Mouse (Mus musculus): ENCODE measurements around the gene Dnttip1. TPM values are rescaled to one million over a fixed set of nuclear protein-coding genes. Genes with fewer than 3 reads are reported as not detected.

Dnttip1 gene
- total and polyA plus RNA-seq, 3 experiments: 20.6 to 59.9 TPM; not detected in 1

DNA sequence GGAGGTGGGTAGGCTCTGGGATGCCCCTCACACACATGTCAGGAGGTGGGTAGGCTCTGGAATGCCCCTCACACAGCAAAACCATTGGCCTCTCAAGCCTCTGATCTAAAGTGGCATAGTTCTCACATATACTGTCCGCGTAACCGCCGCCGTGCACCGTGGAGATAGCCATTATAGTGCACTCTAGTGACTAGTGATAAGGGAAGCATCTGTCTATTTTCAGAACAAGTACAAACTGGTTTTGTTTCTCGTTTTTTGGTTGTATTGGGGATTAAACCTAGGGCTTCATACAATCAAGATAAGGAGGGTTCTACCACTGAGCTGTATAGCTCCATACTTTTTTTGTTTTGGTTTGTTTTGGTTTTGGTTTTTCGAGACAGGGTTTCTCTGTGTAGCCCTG lies 70.0 kb downstream of the Dnttip1 start:
- H3K9ac ChIP-seq (ENCODE audit: control insufficient read depth, low read depth, low read length, poor library complexity, severe bottlenecking): peak overlapping the region; percentile 41
- peak; percentile 82 for DNase-seq (ENCODE audit: low read depth, low spot score)

DNA sequence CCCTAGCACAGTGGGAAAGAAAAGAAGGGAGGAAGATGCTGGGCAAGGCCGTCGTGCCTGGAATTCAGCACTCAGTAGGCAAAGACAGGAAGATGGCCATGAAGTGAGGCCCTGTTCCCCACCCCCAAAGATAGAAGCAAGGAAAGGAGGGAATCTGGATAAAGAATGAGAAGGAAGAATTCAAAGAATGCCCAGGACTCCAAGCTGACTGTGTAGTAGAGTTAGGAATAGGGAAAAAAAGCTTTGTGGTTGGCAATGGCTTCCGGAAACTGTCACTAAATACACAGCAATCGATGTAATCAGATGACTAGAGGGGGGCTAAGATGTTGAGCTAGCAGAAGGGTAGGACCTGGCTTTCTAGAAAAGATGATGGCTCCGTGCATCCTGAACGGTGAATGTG lies 71.4 kb downstream of the Dnttip1 start:
- Histone ChIP-seq H3K79me2 (ENCODE audit: control insufficient read depth, insufficient read depth, low read length, poor library complexity) (no peaks in the 10 kb centered on the region), H3K9ac (ENCODE audit: control insufficient read depth, low read depth, low read length, poor library complexity, severe bottlenecking) (no peak overlapping the region), H3K4me3 (ENCODE audit: control insufficient read depth in 1 of 2, insufficient read depth in 1 of 2, low read depth in 2 of 2, low read length in 2 of 2) (no peak overlapping the region), H3K36me3 (ENCODE audit: control insufficient read depth in 1 of 2, insufficient read depth in 2 of 2, low read length in 2 of 2) (peaks cover 0 to 10% of the 10 kb centered on the region in 2 experiments; a peak in 2 of 4 replicates), H3K4me1 (ENCODE audit: control insufficient read depth in 1 of 2, insufficient read depth in 2 of 2, low read length in 2 of 2) (peaks cover 6 to 16% of the 10 kb centered on the region in 2 experiments), H3K27me3 (ENCODE audit: control insufficient read depth in 1 of 2, insufficient read depth in 2 of 2, low read length in 2 of 2) (no peaks in the 10 kb centered on the region), H3K27ac (ENCODE audit: control insufficient read depth, low read depth, low read length) (no peak overlapping the region), H3K9me3 (replicated peaks; ENCODE audit: insufficient read depth, low read length) (no peaks in the 10 kb centered on the region)
- TF ChIP-seq UBTF (IDR thresholded peaks at IDR 0.05; ENCODE audit: borderline replicate concordance, insufficient read depth, low read depth, low read length): no peak
- TF ChIP-seq KAT2A (conservative IDR thresholded peaks at IDR 0.05; ENCODE audit: low read depth, low read length): no peak
- no peak for TF ChIP-seq NRF1 (IDR thresholded peaks at IDR 0.05; ENCODE audit: insufficient read depth, low read depth, low read length, poor library complexity, severe bottlenecking)
- TF ChIP-seq USF1 (IDR thresholded peaks at IDR 0.05; ENCODE audit: low read depth, low read length): no peak
- no peak for TF ChIP-seq MYB (IDR thresholded peaks at IDR 0.05; ENCODE audit: low read depth, low read length)
- TF ChIP-seq MAX (IDR thresholded peaks at IDR 0.05; ENCODE audit: low read length): no peak
- no peak for TF ChIP-seq RAD21 (IDR thresholded peaks at IDR 0.05; ENCODE audit: low read depth, low read length)
- no peak for TF ChIP-seq GATA1 (IDR thresholded peaks at IDR 0.05; ENCODE audit: low read depth, low read length)
- no peak for TF ChIP-seq JUND (IDR thresholded peaks at IDR 0.05; ENCODE audit: low read depth, low read length)
- no peak for TF ChIP-seq ZMIZ1 (IDR thresholded peaks at IDR 0.05; ENCODE audit: low read depth, low read length)
- DNase-seq (ENCODE audit: low read depth, low spot score): no peak

More for the DNA sequence above, 70.0 kb downstream of the Dnttip1 start:
- Histone ChIP-seq H3K79me2 (ENCODE audit: control insufficient read depth, insufficient read depth, low read length, poor library complexity) (no peaks in the 10 kb centered on the region), H3K4me3 (ENCODE audit: control insufficient read depth in 1 of 2, insufficient read depth in 1 of 2, low read depth in 2 of 2, low read length in 2 of 2) (peak overlapping the region; percentile 37 to 42), H3K9me3 (replicated peaks; ENCODE audit: insufficient read depth, low read length) (no peaks in the 10 kb centered on the region), H3K27ac (ENCODE audit: control insufficient read depth, low read depth, low read length) (peak overlapping the region; percentile 80), H3K36me3 (ENCODE audit: control insufficient read depth in 1 of 2, insufficient read depth in 2 of 2, low read length in 2 of 2) (peaks cover 0 to 7% of the 10 kb centered on the region in 2 experiments; a peak in 2 of 4 replicates), H3K4me1 (ENCODE audit: control insufficient read depth in 1 of 2, insufficient read depth in 2 of 2, low read length in 2 of 2) (peaks cover 6 to 10% of the 10 kb centered on the region in 2 experiments), H3K27me3 (ENCODE audit: control insufficient read depth in 1 of 2, insufficient read depth in 2 of 2, low read length in 2 of 2) (no peaks in the 10 kb centered on the region)
- TF ChIP-seq SIN3A (IDR thresholded peaks at IDR 0.05; ENCODE audit: low read length) (no peak; the same call in 1 of the 2 replicates), NRF1 (IDR thresholded peaks at IDR 0.05; ENCODE audit: insufficient read depth, low read depth, low read length, poor library complexity, severe bottlenecking) (no peak), GATA1 (IDR thresholded peaks at IDR 0.05; ENCODE audit: low read depth, low read length) (peak; percentile 86), POLR2A (IDR thresholded peaks at IDR 0.05; ENCODE audit: control insufficient read depth in 1 of 2, insufficient read depth in 1 of 2, low read depth in 1 of 2, low read length in 2 of 2, poor library complexity in 1 of 2) (no peak), SMC3 (IDR thresholded peaks at IDR 0.05; ENCODE audit: low read depth, low read length) (no peak), CHD2 (IDR thresholded peaks at IDR 0.05; ENCODE audit: low read length) (no peak), ZKSCAN1 (IDR thresholded peaks at IDR 0.05; ENCODE audit: low read depth, low read length) (no peak), TCF12 (IDR thresholded peaks at IDR 0.05; ENCODE audit: low read depth, low read length) (peak; percentile 74), RAD21 (IDR thresholded peaks at IDR 0.05; ENCODE audit: low read depth, low read length) (no peak), MEF2A (IDR thresholded peaks at IDR 0.05; ENCODE audit: extremely low read depth, insufficient replicate concordance, low read depth, low read length, poor library complexity, severe bottlenecking) (peak; percentile 83; the same call in 1 of the 2 replicates), UBTF (IDR thresholded peaks at IDR 0.05; ENCODE audit: borderline replicate concordance, insufficient read depth, low read depth, low read length) (no peak), TAL1 (IDR thresholded peaks at IDR 0.05; ENCODE audit: low read length) (peak; percentile 77), ZNF384 (IDR thresholded peaks at IDR 0.05; ENCODE audit: low read depth, low read length) (no peak), ETS1 (IDR thresholded peaks at IDR 0.05; ENCODE audit: low read depth, low read length) (peak; percentile 57; the same call in 1 of the 2 replicates), E2F4 (IDR thresholded peaks at IDR 0.05; ENCODE audit: borderline replicate concordance, low read depth, low read length) (no peak), MYC (IDR thresholded peaks at IDR 0.05; ENCODE audit: low read depth, low read length) (no peak), POLR2AphosphoS5 (IDR thresholded peaks at IDR 0.05; ENCODE audit: borderline replicate concordance, low read depth, low read length) (no peak), MXI1 (IDR thresholded peaks at IDR 0.05; ENCODE audit: low read depth, low read length) (no peak; the same call in 1 of the 2 replicates), MAX (IDR thresholded peaks at IDR 0.05; ENCODE audit: low read length) (no peak), EP300 (IDR thresholded peaks at IDR 0.05; ENCODE audit: low read depth in 1 of 2, low read length in 2 of 2) (peak; percentile 44 to 76), TBP (IDR thresholded peaks at IDR 0.05; ENCODE audit: low read depth, low read length) (no peak)

Measured in MEL (cell line).